ENCODE assay signal across 8 mouse cellular contexts in the genomic region with DNA sequence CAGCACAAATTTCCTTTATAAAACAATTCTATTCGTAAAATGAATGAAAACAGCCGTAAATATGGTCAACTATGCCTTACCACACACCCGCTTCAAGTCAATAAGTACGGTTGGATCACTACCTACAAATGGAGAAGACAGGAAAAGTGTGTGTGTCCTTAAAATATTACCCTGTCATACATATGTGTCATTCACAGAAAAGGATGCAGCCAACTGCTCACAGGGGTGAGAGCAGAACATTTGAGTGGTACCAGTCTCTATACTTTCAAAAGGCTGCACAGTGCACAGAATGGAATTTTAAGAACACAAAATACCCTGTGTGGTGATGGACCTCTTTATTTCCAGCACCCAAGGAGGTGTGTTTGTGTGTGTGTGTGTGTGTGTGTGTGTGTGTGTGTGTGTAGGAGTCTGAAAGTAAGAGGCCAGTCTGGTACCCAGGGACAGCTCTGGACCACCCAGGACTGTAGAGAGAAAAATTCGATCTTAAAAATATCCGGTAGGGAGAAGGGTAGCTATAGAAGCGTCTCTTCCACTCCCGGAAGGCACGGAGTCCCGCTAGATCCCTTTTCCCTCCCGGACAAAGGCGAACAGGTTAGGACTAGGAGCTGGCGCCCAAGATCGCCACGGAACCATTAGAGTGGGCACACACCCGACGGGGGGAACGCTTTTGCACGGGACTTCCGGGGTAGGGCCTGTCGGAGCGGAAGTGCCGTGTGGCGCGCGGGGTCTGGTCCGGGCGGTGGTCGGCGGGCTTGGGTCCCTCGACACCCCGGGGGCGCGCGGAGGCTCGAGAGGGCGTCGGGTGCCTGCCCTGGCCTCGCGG. TPM values are rescaled to one million over a fixed set of nuclear protein-coding genes. Genes with fewer than 3 reads are reported as not detected.
DNase-seq lines count a peak whose midpoint lies in the region; ATAC-seq and TF ChIP-seq lines count a peak whose summit lies in the region.

Gene Cdc16, plus strand, starts transcription at position 695 of the 823 bp plus-strand sequence.

- POLR2A ChIA-PET in Patski (lab: Charles Lee): interaction anchor here (0.7 to 1.2 kb wide), 2 partner anchors 14 to 208 kb away, joined by 3 read pairs; no protein-coding TSS in a partner anchor

- no peak for TF ChIP-seq CTCF in Patski (IDR thresholded peaks at IDR 0.05)

- H3K27me3 ChIP-seq in Patski: no peaks in the 10 kb centered on the region
- no peaks in the 10 kb centered on the region for H3K27me3 ChIP-seq in hindbrain, embryonic 14.5 days (ENCODE audit: control insufficient read depth, insufficient read depth, low read length)

- H3K27ac ChIP-seq in hindbrain, embryonic 14.5 days: peak within 1 kb of the TSS; percentile 76

- peak within 1 kb of the TSS; percentile 99 for H3K4me3 ChIP-seq in hindbrain, embryonic 14.5 days (replicated peaks; ENCODE audit: low read length)

- peaks cover 23% of the 10 kb centered on the region for H3K36me3 ChIP-seq in hindbrain, embryonic 14.5 days (replicated peaks; ENCODE audit: control insufficient read depth, insufficient read depth)

- in situ Hi-C loops in Patski (cut with MboI; ENCODE audit: low pct_unique_long_range_greater_than_20kb): loop anchor here (10.0 kb wide), 1 partner anchor 342 kb away; no protein-coding TSS in a partner anchor

- 9% methylated on average over 38 of the region's 40 CpGs for WGBS in hindbrain, embryonic 14.5 days

- peak within 1 kb of the TSS; percentile 94 for H3K9ac ChIP-seq in hindbrain, embryonic 14.5 days

- H3K9me3 ChIP-seq in hindbrain, embryonic 14.5 days (ENCODE audit: control insufficient read depth, low read length): no peaks in the 10 kb centered on the region

- H3K4me2 ChIP-seq in hindbrain, embryonic 14.5 days (replicated peaks): peak within 1 kb of the TSS; percentile 80

- CTCF ChIA-PET in Patski (lab: Charles Lee): interaction anchor here (0.6 to 2.8 kb wide), 5 partner anchors 11 to 300 kb away, joined by 3 to 14 read pairs (median 4); no protein-coding TSS in a partner anchor

- peak; percentile 84 for ATAC-seq in Patski
- ATAC-seq in hindbrain, embryonic 14.5 days (ENCODE audit: low FRiP score): peak; percentile 95

- no peak for DNase-seq in Patski (ENCODE audit: low read depth, low spot score)
- DNase-seq in cerebellum, postnatal 14 days: peak; percentile 96 to 97
- DNase-seq in frontal cortex, postnatal 25 days (ENCODE audit: low spot score in 2 of 2): peak; percentile 83 to 89
- DNase-seq in hindbrain, embryonic 14.5 days (ENCODE audit: low spot score): peak; percentile 92
- DNase-seq in layer of hippocampus, postnatal 36 days: peak; percentile 85 to 89
- peak; percentile 92 for DNase-seq in lung, postnatal 36 days
- DNase-seq in retina, postnatal 1 day: peak; percentile 93
- peak; percentile 85 to 96 for DNase-seq in urinary bladder, adult 18-20 months (ENCODE audit: low spot score in 2 of 2)

- H3K4me1 ChIP-seq in hindbrain, embryonic 14.5 days (replicated peaks; ENCODE audit: control insufficient read depth, insufficient read depth, low read length): peaks cover 19% of the 10 kb centered on the region

RNA-seq across cellular contexts. Expression of gene Cdc16, which starts in this region (rescaled TPM):
- 88.2 TPM for polyA plus RNA-seq in Patski (2021)
- 173 and 180 TPM in 2 replicates for polyA plus RNA-seq in hindbrain, embryonic 14.5 days (2014; fragmentation: Nextera tagmentation; extraction: Ambion mirVana)
- total RNA-seq in layer of hippocampus, postnatal 36 days (2021): 10 to 100 TPM; 57.6 to 60.0 TPM
